Mouse (Mus musculus) frontal cortex, postnatal 14 days (tissue): ENCODE results near the gene Ms4a3.

Experiments used
- DNase-seq, 2 experiments: peaks; one replicate each; pipeline ENCODE4 v3.0.0; 2022; ENCODE audit warnings: low spot score in 2 of 2

Gene Ms4a3

DNA sequence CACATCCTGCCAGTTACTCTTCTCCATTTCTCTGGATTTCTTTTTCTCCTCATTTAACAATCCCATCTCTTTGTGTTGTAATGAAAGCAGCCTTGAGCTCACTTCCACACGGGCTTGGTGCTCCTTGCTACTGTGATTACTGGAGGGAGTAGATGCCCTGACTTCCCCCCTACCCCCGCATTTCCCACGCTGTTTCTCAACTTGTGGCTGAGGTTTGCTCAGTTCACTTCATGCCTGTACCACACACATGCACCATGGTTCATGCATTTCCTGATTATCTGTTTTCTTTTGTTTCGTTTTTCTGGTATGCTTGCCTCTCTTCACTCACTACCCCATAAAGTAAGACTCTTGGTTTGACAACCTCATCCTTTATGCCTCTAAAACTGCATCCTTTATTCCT, 51.4 kb downstream of the Ms4a3 start:
- DNase-seq, result no peak
